Mouse (Mus musculus): ENCODE measurements at regions not wholly inside any gene's neighbourhood (a gene's known extent, or its start where the extent isn't known, plus 50 kb on each side); places are given as distances from the start of the nearest gene placed in this dataset.

DNA sequence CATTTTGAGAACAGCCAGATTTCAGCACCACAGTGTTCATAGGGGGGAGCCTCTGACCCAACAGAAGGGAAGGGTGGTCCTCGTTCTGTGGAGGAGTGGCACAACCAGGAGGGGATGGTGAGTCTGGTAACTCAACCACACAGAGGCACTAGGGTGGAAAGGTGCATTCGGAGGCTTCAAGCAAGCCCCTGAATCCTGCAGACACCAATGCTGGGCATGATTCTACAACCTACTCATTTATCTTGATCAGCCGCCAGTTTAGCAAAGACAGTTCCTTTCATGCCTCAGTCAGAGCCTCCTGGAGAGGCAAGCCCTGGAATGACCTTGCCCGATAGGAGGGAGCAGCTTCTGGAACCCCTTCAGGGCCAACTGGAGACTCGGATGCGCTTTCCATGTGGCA is 223.1 kb upstream of the Shh start:
- 71% methylated on average over 6 of the region's 6 CpGs for WGBS
- ATAC-seq (ENCODE audit: insufficient read depth, low FRiP score, low TSS enrichment) (no peak), DNase-seq (ENCODE audit: low spot score) (no peak)
- H3K27me3 ChIP-seq (ENCODE audit: control insufficient read depth, insufficient read depth, low read length): no peaks in the 10 kb centered on the region
- no peak overlapping the region for H3K9ac ChIP-seq (ENCODE audit: low read length)
- no peak overlapping the region for H3K27ac ChIP-seq (ENCODE audit: low read depth, low read length)
- no peak overlapping the region for H3K4me3 ChIP-seq (ENCODE audit: low read depth, low read length)
- no peaks in the 10 kb centered on the region for H3K36me3 ChIP-seq (ENCODE audit: control insufficient read depth, insufficient read depth, low read length)
- no peak overlapping the region for H3K4me2 ChIP-seq (ENCODE audit: low read depth)
- no peaks in the 10 kb centered on the region for H3K9me3 ChIP-seq (ENCODE audit: control insufficient read depth, low read length)
- H3K4me1 ChIP-seq (ENCODE audit: control insufficient read depth, insufficient read depth, low read length): no peaks in the 10 kb centered on the region

DNA sequence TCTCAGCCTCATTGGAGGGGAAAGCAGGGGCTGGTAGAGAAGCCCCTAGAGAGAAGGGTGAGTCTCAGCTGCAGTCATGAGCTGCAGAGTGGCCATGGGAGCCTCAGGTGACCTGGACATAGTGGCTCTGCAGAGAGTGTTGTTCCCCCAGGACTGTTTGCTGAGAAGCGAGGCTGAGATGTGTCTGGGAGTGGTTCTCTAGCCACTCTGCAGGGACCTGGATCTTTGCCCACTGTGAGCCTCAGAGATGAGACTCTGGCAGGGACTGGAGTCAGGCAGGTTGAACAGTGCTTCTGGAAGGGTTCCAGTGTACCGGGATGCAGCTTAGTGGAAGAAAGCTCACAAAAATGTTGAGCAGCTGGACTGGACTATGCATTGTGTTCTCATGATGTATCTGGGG is 222.6 kb upstream of the Shh start:
- no peak for DNase-seq (ENCODE audit: low spot score)
- ATAC-seq (ENCODE audit: insufficient read depth, low FRiP score, low TSS enrichment): no peak
- WGBS: 83% methylated on average over 2 of the region's 2 CpGs
- Histone ChIP-seq H3K36me3 (ENCODE audit: control insufficient read depth, insufficient read depth, low read length) (no peaks in the 10 kb centered on the region), H3K9ac (ENCODE audit: low read length) (no peak overlapping the region), H3K4me3 (ENCODE audit: low read depth, low read length) (no peak overlapping the region), H3K4me2 (ENCODE audit: low read depth) (no peak overlapping the region), H3K27me3 (ENCODE audit: control insufficient read depth, insufficient read depth, low read length) (no peaks in the 10 kb centered on the region), H3K9me3 (ENCODE audit: control insufficient read depth, low read length) (no peaks in the 10 kb centered on the region), H3K4me1 (ENCODE audit: control insufficient read depth, insufficient read depth, low read length) (no peaks in the 10 kb centered on the region), H3K27ac (ENCODE audit: low read depth, low read length) (no peak overlapping the region)

DNA sequence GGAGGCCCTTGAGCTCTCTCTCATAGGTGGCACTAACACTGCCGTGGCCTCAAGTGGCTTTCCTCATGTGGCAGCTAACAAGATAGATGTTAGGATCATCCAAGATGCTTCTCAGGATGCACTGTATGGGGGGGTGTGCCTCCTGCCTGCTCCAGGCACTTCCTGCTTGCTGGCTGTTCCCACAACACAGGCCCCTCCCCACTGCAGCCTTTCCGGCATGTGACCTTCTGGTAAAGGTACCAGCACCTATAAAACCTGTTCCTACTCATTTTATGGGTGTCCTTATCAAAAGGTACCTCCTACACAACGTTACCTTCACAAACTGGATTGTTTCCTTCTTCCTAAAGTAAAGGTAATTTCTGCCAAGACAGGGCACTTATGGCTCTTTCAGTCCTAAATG is 222.1 kb upstream of the Shh start:
- Histone ChIP-seq H3K27ac (ENCODE audit: low read depth, low read length) (no peak overlapping the region), H3K4me1 (ENCODE audit: control insufficient read depth, insufficient read depth, low read length) (no peaks in the 10 kb centered on the region), H3K4me2 (ENCODE audit: low read depth) (no peak overlapping the region), H3K36me3 (ENCODE audit: control insufficient read depth, insufficient read depth, low read length) (no peaks in the 10 kb centered on the region), H3K9me3 (ENCODE audit: control insufficient read depth, low read length) (no peaks in the 10 kb centered on the region), H3K27me3 (ENCODE audit: control insufficient read depth, insufficient read depth, low read length) (no peaks in the 10 kb centered on the region), H3K4me3 (ENCODE audit: low read depth, low read length) (no peak overlapping the region), H3K9ac (ENCODE audit: low read length) (no peak overlapping the region)
- DNase-seq (ENCODE audit: low spot score) (no peak), ATAC-seq (ENCODE audit: insufficient read depth, low FRiP score, low TSS enrichment) (no peak)
- 90% methylated on average over 3 of the region's 3 CpGs for WGBS

DNA sequence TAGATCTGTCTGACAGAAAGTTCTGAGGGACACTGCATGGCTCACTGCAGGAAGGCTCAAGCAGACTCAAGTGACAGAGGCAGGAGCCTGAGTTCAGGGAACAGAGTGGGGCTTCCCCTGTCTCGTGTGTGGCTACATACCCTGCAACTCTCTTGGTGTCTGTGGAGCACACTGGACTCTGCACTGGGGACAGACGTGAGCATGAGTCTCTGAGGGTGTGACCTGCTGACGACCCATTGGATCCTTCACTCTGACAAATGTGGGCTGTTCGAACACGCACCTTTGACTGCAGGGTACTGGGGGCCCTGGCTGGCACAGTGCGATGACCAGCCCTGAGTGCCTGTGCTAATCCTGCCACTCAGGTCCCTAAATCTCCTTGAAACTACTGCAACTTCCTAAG is 215.8 kb upstream of the Shh start:
- DNase-seq (ENCODE audit: low spot score) (no peak), ATAC-seq (ENCODE audit: insufficient read depth, low FRiP score, low TSS enrichment) (no peak)
- no peaks in the 10 kb centered on the region for H3K9me3 ChIP-seq (ENCODE audit: control insufficient read depth, low read length)
- H3K4me3 ChIP-seq (ENCODE audit: low read depth, low read length): no peak overlapping the region
- WGBS: 81% methylated on average over 6 of the region's 6 CpGs
- no peaks in the 10 kb centered on the region for H3K36me3 ChIP-seq (ENCODE audit: control insufficient read depth, insufficient read depth, low read length)
- no peak overlapping the region for H3K4me2 ChIP-seq (ENCODE audit: low read depth)
- H3K27ac ChIP-seq (ENCODE audit: low read depth, low read length): no peak overlapping the region
- H3K4me1 ChIP-seq (ENCODE audit: control insufficient read depth, insufficient read depth, low read length): no peaks in the 10 kb centered on the region
- H3K27me3 ChIP-seq (ENCODE audit: control insufficient read depth, insufficient read depth, low read length): no peaks in the 10 kb centered on the region
- H3K9ac ChIP-seq (ENCODE audit: low read length): no peak overlapping the region

DNA sequence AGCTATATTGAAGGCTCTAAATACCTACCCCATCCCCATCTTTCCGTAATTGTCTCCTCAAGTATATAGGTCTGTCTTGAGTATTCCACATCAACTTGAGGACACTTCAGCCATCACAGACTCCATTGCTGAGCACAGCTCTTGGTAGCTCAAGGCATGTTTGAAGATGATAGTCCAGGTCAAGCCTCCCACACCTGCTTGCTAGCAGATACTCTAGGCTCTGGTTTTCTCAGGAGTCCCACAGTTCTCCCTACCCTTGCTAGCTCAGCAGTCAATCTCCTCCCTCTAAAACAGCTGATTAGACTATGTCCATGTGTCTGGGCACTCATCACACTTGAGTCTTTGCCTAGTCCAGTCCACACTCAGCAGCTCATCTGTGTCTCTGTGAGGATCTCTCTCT is 213.3 kb upstream of the Shh start:
- H3K36me3 ChIP-seq (ENCODE audit: control insufficient read depth, insufficient read depth, low read length): no peaks in the 10 kb centered on the region
- H3K4me1 ChIP-seq (ENCODE audit: control insufficient read depth, insufficient read depth, low read length): no peaks in the 10 kb centered on the region
- no peak overlapping the region for H3K4me3 ChIP-seq (ENCODE audit: low read depth, low read length)
- no peak for ATAC-seq (ENCODE audit: insufficient read depth, low FRiP score, low TSS enrichment)
- H3K4me2 ChIP-seq (ENCODE audit: low read depth): no peak overlapping the region
- WGBS: 100% methylated on average over 1 of the region's 1 CpGs
- no peak for DNase-seq (ENCODE audit: low spot score)
- no peak overlapping the region for H3K9ac ChIP-seq (ENCODE audit: low read length)
- H3K27ac ChIP-seq (ENCODE audit: low read depth, low read length): no peak overlapping the region
- H3K9me3 ChIP-seq (ENCODE audit: control insufficient read depth, low read length): no peaks in the 10 kb centered on the region
- H3K27me3 ChIP-seq (ENCODE audit: control insufficient read depth, insufficient read depth, low read length): no peaks in the 10 kb centered on the region

DNA sequence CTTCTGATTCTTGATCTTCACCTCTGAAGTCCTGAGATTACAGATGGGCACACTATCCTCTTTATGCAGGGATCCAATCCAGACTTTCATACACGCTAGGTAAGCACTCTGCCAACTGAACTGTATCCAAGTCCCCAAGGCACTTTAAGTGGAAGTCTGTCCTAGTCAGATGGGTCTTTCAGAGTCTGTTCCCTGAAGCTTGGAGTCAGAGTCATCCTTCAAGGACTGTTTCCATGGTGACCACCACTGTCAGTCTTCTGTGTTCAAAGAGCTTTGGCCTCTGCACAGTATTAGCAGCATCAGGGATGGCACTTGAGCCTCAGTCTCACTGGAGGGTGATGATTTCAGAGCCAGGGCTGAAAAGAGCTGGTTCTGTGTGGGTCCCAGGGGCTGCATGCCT is 212.7 kb upstream of the Shh start:
- no peaks in the 10 kb centered on the region for H3K4me1 ChIP-seq (ENCODE audit: control insufficient read depth, insufficient read depth, low read length)
- no peak overlapping the region for H3K4me3 ChIP-seq (ENCODE audit: low read depth, low read length)
- H3K9ac ChIP-seq (ENCODE audit: low read length): no peak overlapping the region
- H3K4me2 ChIP-seq (ENCODE audit: low read depth): no peak overlapping the region
- ATAC-seq (ENCODE audit: insufficient read depth, low FRiP score, low TSS enrichment) (no peak), DNase-seq (ENCODE audit: low spot score) (no peak)
- 84% methylated on average over 1 of the region's 1 CpGs for WGBS
- H3K36me3 ChIP-seq (ENCODE audit: control insufficient read depth, insufficient read depth, low read length): no peaks in the 10 kb centered on the region
- no peaks in the 10 kb centered on the region for H3K27me3 ChIP-seq (ENCODE audit: control insufficient read depth, insufficient read depth, low read length)
- no peaks in the 10 kb centered on the region for H3K9me3 ChIP-seq (ENCODE audit: control insufficient read depth, low read length)
- no peak overlapping the region for H3K27ac ChIP-seq (ENCODE audit: low read depth, low read length)

DNA sequence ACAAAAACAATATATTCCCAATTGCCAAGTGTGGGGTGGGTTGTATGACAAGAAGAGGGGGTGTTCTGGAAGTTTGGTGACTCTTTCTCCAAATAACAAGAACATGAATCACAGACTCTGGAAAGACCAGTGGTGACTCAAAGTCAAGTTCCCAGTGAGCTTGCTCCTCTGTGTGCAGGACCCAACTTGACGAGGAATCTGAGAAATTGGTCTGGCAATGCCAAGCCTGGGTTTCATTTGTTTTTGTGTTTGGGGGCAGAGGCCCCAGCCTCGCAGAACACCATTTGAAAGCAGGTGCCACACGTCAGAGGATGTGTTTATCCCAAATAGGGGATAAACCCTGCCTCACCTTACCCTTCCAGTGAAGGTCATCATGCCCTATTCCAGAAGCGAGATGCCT is 163.1 kb upstream of the Shh start:
- Histone ChIP-seq H3K4me2 (ENCODE audit: low read depth) (no peak overlapping the region), H3K9ac (ENCODE audit: low read length) (no peak overlapping the region), H3K4me3 (ENCODE audit: low read depth, low read length) (no peak overlapping the region), H3K27ac (ENCODE audit: low read depth, low read length) (no peak overlapping the region), H3K4me1 (ENCODE audit: control insufficient read depth, insufficient read depth, low read length) (no peaks in the 10 kb centered on the region), H3K9me3 (ENCODE audit: control insufficient read depth, low read length) (no peaks in the 10 kb centered on the region), H3K36me3 (ENCODE audit: control insufficient read depth, insufficient read depth, low read length) (no peaks in the 10 kb centered on the region), H3K27me3 (ENCODE audit: control insufficient read depth, insufficient read depth, low read length) (no peaks in the 10 kb centered on the region)
- no peak for ATAC-seq (ENCODE audit: insufficient read depth, low FRiP score, low TSS enrichment)
- WGBS: 86% methylated on average over 4 of the region's 4 CpGs
- no peak for DNase-seq (ENCODE audit: low spot score)

DNA sequence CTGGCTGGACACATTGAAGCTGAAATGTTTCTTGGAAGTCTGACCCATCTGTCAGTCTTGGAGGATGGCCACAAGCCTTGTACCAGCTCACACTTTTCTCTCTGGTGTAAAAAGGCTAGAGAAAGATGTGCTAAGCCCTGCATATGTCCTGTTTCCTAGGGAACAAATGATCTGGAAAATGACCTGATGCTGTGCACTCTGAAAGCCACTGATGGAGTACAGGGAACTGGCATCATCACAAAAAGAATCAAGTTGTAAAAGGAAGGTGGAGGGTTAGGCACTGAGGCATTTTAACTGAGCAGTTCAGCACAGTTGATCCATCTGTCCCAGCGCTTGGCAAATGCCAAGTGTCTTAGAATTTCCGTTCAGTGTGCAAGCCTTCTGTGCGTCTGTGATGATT is 144.8 kb upstream of the Shh start:
- Histone ChIP-seq H3K9ac (ENCODE audit: low read length) (no peak overlapping the region), H3K36me3 (ENCODE audit: control insufficient read depth, insufficient read depth, low read length) (no peaks in the 10 kb centered on the region), H3K4me2 (ENCODE audit: low read depth) (no peak overlapping the region), H3K4me1 (ENCODE audit: control insufficient read depth, insufficient read depth, low read length) (no peaks in the 10 kb centered on the region), H3K9me3 (ENCODE audit: control insufficient read depth, low read length) (no peaks in the 10 kb centered on the region), H3K27ac (ENCODE audit: low read depth, low read length) (no peak overlapping the region), H3K27me3 (ENCODE audit: control insufficient read depth, insufficient read depth, low read length) (no peaks in the 10 kb centered on the region), H3K4me3 (ENCODE audit: low read depth, low read length) (no peak overlapping the region)
- ATAC-seq (ENCODE audit: insufficient read depth, low FRiP score, low TSS enrichment) (no peak), DNase-seq (ENCODE audit: low spot score) (no peak)
- 81% methylated on average over 3 of the region's 3 CpGs for WGBS

DNA sequence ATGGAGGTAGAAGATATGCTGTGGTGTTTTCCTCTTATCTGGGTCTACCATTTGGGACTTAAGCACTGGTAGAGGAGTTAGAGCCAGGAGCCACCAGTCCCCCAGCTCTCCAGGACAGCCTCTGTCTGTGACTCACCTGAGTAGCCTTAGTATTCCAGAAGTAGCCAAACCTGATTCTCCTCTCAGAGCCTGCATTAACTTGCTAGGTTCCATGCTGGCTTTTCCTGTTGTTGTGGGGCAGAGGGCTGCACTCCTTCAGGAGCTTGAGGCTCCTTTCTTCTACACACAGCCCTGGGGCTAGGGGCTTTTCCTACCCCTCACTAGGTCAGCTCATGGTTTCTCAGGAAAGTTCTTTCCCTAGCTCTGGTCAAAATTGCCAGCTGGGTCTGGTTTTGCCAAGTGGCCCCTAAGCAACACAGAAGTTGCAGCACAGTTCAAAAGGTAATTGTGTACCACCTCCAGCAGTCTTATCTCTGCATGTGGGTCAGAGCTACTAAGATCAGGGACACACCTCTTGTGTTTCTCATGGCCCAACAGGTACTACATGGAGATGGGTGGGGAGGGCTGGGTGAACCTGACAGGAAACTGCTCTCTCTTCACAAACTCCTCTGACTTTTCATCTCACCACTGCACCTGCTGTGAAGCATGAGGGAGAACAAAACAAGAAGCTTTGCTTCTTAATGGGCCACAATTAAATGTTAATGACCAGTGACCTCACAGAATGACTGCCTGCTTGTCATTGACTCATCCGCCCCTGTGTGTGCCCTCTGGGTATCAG is 129.7 kb upstream of the Shh start:
- no peaks in the 10 kb centered on the region for H3K36me3 ChIP-seq (ENCODE audit: control insufficient read depth, insufficient read depth, low read length)
- WGBS: 28% methylated on average over 1 of the region's 1 CpGs
- no peak overlapping the region for H3K4me2 ChIP-seq (ENCODE audit: low read depth)
- H3K4me3 ChIP-seq (ENCODE audit: low read depth, low read length): no peak overlapping the region
- DNase-seq (ENCODE audit: low spot score): no peak
- no peak for ATAC-seq (ENCODE audit: insufficient read depth, low FRiP score, low TSS enrichment)
- H3K4me1 ChIP-seq (ENCODE audit: control insufficient read depth, insufficient read depth, low read length): no peaks in the 10 kb centered on the region
- H3K9ac ChIP-seq (ENCODE audit: low read length): no peak overlapping the region
- no peak overlapping the region for H3K27ac ChIP-seq (ENCODE audit: low read depth, low read length)
- no peaks in the 10 kb centered on the region for H3K9me3 ChIP-seq (ENCODE audit: control insufficient read depth, low read length)
- H3K27me3 ChIP-seq (ENCODE audit: control insufficient read depth, insufficient read depth, low read length): no peaks in the 10 kb centered on the region

Measured in neural tube, embryonic 11.5 days (tissue).